26 mouse cellular contexts compared by ENCODE assay signal in the genomic region with DNA sequence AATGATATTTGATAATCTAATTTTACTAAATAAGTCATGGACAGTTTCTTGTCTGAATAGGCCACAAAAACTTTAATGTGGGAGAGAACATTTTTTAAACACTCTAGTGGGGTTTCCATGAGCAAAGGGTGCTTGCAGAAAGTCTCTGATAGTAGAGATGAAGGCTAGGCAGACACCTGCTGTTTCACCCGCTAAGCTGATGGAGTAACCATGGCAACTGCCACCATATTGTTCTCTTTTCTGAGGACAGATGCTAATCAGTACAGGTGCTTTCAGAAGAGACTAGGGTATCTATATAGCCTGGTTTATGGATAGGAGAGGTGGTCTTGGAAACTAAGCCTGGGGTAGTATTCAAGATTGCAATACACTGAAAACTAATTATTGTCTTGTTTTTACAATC. TPM values are rescaled to one million over a fixed set of nuclear protein-coding genes. Genes with fewer than 3 reads are reported as not detected.
A peak's percentile ranks its signal among the peaks of the same experiment; 100 is the strongest.
DNase-seq lines count a peak whose midpoint lies in the region; ATAC-seq lines count a peak whose summit lies in the region.
"Had no signal": no experiment of that assay in that cellular context is flagged by ENCODE, and none has a peak within 500 bp of the region (broad histone marks: within the 10 kb centered on the region; RNA-seq: fewer than 3 reads in every experiment).

No protein-coding gene starts in this region.

- no peak overlapping the region for H3K9ac ChIP-seq in forebrain, embryonic 14.5 days (ENCODE audit: low read length)
- H3K9ac ChIP-seq in kidney, embryonic 16.5 days (replicated peaks; ENCODE audit: low read length) = no peak overlapping the region
- H3K9ac ChIP-seq: hindbrain, embryonic 15.5 days; limb, embryonic 13.5 days; liver, embryonic 12.5 days; stomach, embryonic 15.5 days had no signal

- WGBS in forebrain, embryonic 14.5 days = 21% methylated on average over 1 of the region's 1 CpGs
- 30% methylated on average over 1 of the region's 1 CpGs for WGBS in forebrain, embryonic 10.5 days
- 83% methylated on average over 1 of the region's 1 CpGs for WGBS in kidney, embryonic 16.5 days

- no peak for ATAC-seq in forebrain, embryonic 14.5 days
- ATAC-seq in kidney, embryonic 16.5 days (ENCODE audit: low FRiP score, low TSS enrichment) = no peak
- ATAC-seq: intestine, embryonic 16.5 days; liver, embryonic 12.5 days had no signal

- H3K27me3 ChIP-seq in forebrain, embryonic 14.5 days (replicated peaks; ENCODE audit: control insufficient read depth, insufficient read depth, low read length) = no peaks in the 10 kb centered on the region
- H3K27me3 ChIP-seq in forebrain, embryonic 10.5 days (ENCODE audit: poor library complexity, severe bottlenecking) = no peaks in the 10 kb centered on the region
- H3K27me3 ChIP-seq in kidney, embryonic 16.5 days (ENCODE audit: insufficient read depth, low read length) = no peaks in the 10 kb centered on the region
- H3K27me3 ChIP-seq: hindbrain, embryonic 15.5 days; limb, embryonic 13.5 days; liver, embryonic 12.5 days; stomach, embryonic 15.5 days had no signal

- H3K4me3 ChIP-seq in forebrain, embryonic 14.5 days (ENCODE audit: low read depth, low read length) = no peak overlapping the region
- no peak overlapping the region for H3K4me3 ChIP-seq in forebrain, embryonic 10.5 days
- H3K4me3 ChIP-seq in kidney, embryonic 16.5 days (ENCODE audit: low read length) = no peak overlapping the region
- H3K4me3 ChIP-seq: embryonic facial prominence, embryonic 10.5 days; heart, embryonic 10.5 days; hindbrain, embryonic 15.5 days; limb, embryonic 13.5 days; liver, embryonic 12.5 days; midbrain, embryonic 10.5 days; stomach, embryonic 15.5 days had no signal

- H3K4me1 ChIP-seq in forebrain, embryonic 14.5 days (ENCODE audit: control insufficient read depth, insufficient read depth, low read length) = no peaks in the 10 kb centered on the region
- H3K4me1 ChIP-seq in forebrain, embryonic 10.5 days = 0 out of 2 replicates have a peak, but pooled peaks cover 3% of the 10 kb centered on the region
- H3K4me1 ChIP-seq in kidney, embryonic 16.5 days (ENCODE audit: insufficient read depth, low read length) = no peaks in the 10 kb centered on the region
- H3K4me1 ChIP-seq: embryonic facial prominence, embryonic 10.5 days; heart, embryonic 10.5 days; hindbrain, embryonic 15.5 days; midbrain, embryonic 10.5 days; stomach, embryonic 15.5 days had no signal

- no peak overlapping the region for H3K27ac ChIP-seq in forebrain, embryonic 14.5 days (ENCODE audit: low read depth, low read length)
- no peak overlapping the region for H3K27ac ChIP-seq in forebrain, embryonic 10.5 days
- no peak overlapping the region for H3K27ac ChIP-seq in kidney, embryonic 16.5 days (ENCODE audit: low read length)
- H3K27ac ChIP-seq: embryonic facial prominence, embryonic 10.5 days; heart, embryonic 10.5 days; hindbrain, embryonic 15.5 days; limb, embryonic 13.5 days; liver, embryonic 12.5 days; midbrain, embryonic 10.5 days; stomach, embryonic 15.5 days had no signal

- no peaks in the 10 kb centered on the region for H3K36me3 ChIP-seq in forebrain, embryonic 14.5 days (ENCODE audit: control insufficient read depth, insufficient read depth, low read length)
- no peaks in the 10 kb centered on the region for H3K36me3 ChIP-seq in forebrain, embryonic 10.5 days (replicated peaks)
- no peaks in the 10 kb centered on the region for H3K36me3 ChIP-seq in kidney, embryonic 16.5 days (ENCODE audit: insufficient read depth, low read length)
- H3K36me3 ChIP-seq: embryonic facial prominence, embryonic 10.5 days; G1E; heart, embryonic 10.5 days; hindbrain, embryonic 15.5 days; limb, embryonic 13.5 days; liver, embryonic 12.5 days; midbrain, embryonic 10.5 days; stomach, embryonic 15.5 days had no signal

- H3K9me3 ChIP-seq in forebrain, embryonic 14.5 days (replicated peaks; ENCODE audit: control insufficient read depth, low read length) = no peaks in the 10 kb centered on the region
- no peaks in the 10 kb centered on the region for H3K9me3 ChIP-seq in forebrain, embryonic 10.5 days
- no peaks in the 10 kb centered on the region for H3K9me3 ChIP-seq in kidney, embryonic 16.5 days (ENCODE audit: low read length)
- H3K9me3 ChIP-seq: embryonic facial prominence, embryonic 10.5 days; G1E; heart, embryonic 10.5 days; hindbrain, embryonic 15.5 days; limb, embryonic 13.5 days; liver, embryonic 12.5 days; midbrain, embryonic 10.5 days; stomach, embryonic 15.5 days had no signal

- DNase-seq in forebrain, embryonic 14.5 days (ENCODE audit: low spot score) = peak; percentile 24
- DNase-seq in forebrain, embryonic 10.5 days (ENCODE audit: extremely low spot score, low spot score) = no peak
- peak; percentile 24 for DNase-seq in R1 (ENCODE audit: low read depth, low spot score)
- DNase-seq in naive thymus-derived CD4-positive, alpha-beta T cell, adult 2 months (ENCODE audit: low read depth) = peak; percentile 69
- peak; percentile 55 for DNase-seq in thymus, postnatal 4 days
- DNase-seq in kidney, postnatal 4 days = no peak
- DNase-seq: adrenal gland, postnatal 14 days; cerebellum, adult 9-10 months; kidney, adult 9 months; kidney, postnatal 25 days; lung, adult 18-20 months; lung, postnatal 10 days; right cerebral cortex, adult 18-20 months; right cerebral cortex, postnatal 4 days had no signal

- H3K4me2 ChIP-seq in forebrain, embryonic 14.5 days (ENCODE audit: low read length) = no peak overlapping the region
- no peak overlapping the region for H3K4me2 ChIP-seq in kidney, embryonic 16.5 days (replicated peaks; ENCODE audit: low read depth, low read length)
- H3K4me2 ChIP-seq: hindbrain, embryonic 15.5 days; limb, embryonic 13.5 days; liver, embryonic 12.5 days; stomach, embryonic 15.5 days had no signal

RNA-seq across cellular contexts. Expression of a gene that starts 24.0 kb away (rescaled TPM):
- not detected in 2 replicates for polyA plus RNA-seq in forebrain, embryonic 14.5 days (2014; fragmentation: Nextera tagmentation; extraction: Ambion mirVana)
- not detected in 2 replicates for polyA plus RNA-seq in forebrain, embryonic 10.5 days (2016; fragmentation: Nextera tagmentation; extraction: Ambion mirVana)
- not detected in 2 replicates for polyA plus RNA-seq in kidney, embryonic 16.5 days (2015; fragmentation: Nextera tagmentation; extraction: Ambion mirVana)
- polyA plus RNA-seq: embryonic facial prominence, embryonic 10.5 days; G1E; gonadal fat pad, adult 2 months; heart, embryonic 10.5 days; hindbrain, embryonic 15.5 days; intestine, embryonic 16.5 days; liver, embryonic 12.5 days; midbrain, embryonic 10.5 days; neural tube, embryonic 11.5 days; stomach, embryonic 15.5 days had no signal

Comparison
In these comparisons a context has a peak if more than half of its experiments do, and no peak if none do; other contexts are left out.
1. DNase-seq: peak in forebrain, embryonic 14.5 days (single experiment), R1 (single experiment), naive thymus-derived CD4-positive, alpha-beta T cell, adult 2 months (single experiment) and thymus, postnatal 4 days (single experiment); none in forebrain, embryonic 10.5 days (single experiment) and kidney, postnatal 4 days (0 of 2).